Mouse (Mus musculus): ENCODE measurements around the gene Cnot3. TPM values are rescaled to one million over a fixed set of nuclear protein-coding genes. Genes with fewer than 3 reads are reported as not detected.
"Not testable (repeated sequence)": the region's sequence is repeated elsewhere in the genome, so short reads cannot be mapped to it uniquely, and the experiment has no call there.

The Cnot3 gene
- polyA plus RNA-seq, 1 experiment = 88.2 TPM

GRCm38 (mm10) chr7:3685400-3686187 lies 40.5 kb downstream of the Cnot3 start:
- TF ChIP-seq CTCF (IDR thresholded peaks at IDR 0.05; ENCODE audit: extremely low read depth, insufficient read length, insufficient replicate concordance, low read depth, low read length) (no peak), POLR2A (IDR thresholded peaks at IDR 0.05; ENCODE audit: low read depth, low read length) (no peak)
- H3K4me3 ChIP-seq (ENCODE audit: low read depth, low read length) = no peak overlapping the region
- no peaks in the 10 kb centered on the region for H3K27me3 ChIP-seq (ENCODE audit: control insufficient read depth, insufficient read depth, low read length)
- H3K36me3 ChIP-seq (ENCODE audit: control insufficient read depth, insufficient read depth, low read length) = peaks cover 26% of the 10 kb centered on the region
- 94% methylated on average over 31 of the region's 31 CpGs for WGBS
- no peaks in the 10 kb centered on the region for H3K4me1 ChIP-seq (ENCODE audit: control insufficient read depth, insufficient read depth, insufficient read length, low read length)
- H3K27ac ChIP-seq (ENCODE audit: insufficient read depth, low read depth, low read length) = no peak overlapping the region

- Histone ChIP-seq H3K27ac (ENCODE audit: insufficient read depth, low read depth, low read length) (no peak overlapping the region), H3K4me3 (ENCODE audit: low read depth, low read length) (peak overlapping the region; percentile 73), H3K27me3 (ENCODE audit: control insufficient read depth, insufficient read depth, low read length) (no peaks in the 10 kb centered on the region), H3K36me3 (ENCODE audit: control insufficient read depth, insufficient read depth, low read length) (peaks cover 4% of the 10 kb centered on the region), H3K4me1 (ENCODE audit: control insufficient read depth, insufficient read depth, insufficient read length, low read length) (peaks cover 9% of the 10 kb centered on the region; the same call in 1 of the 2 replicates)
- TF ChIP-seq POLR2A (IDR thresholded peaks at IDR 0.05; ENCODE audit: low read depth, low read length) (no peak), CTCF (IDR thresholded peaks at IDR 0.05; ENCODE audit: extremely low read depth, insufficient read length, insufficient replicate concordance, low read depth, low read length) (no peak)
- WGBS = 12% methylated on average over 3 of the region's 3 CpGs
These were observed 46.9 kb downstream of the Cnot3 start for GRCm38 (mm10) chr7:3691919-3692318.

- TF ChIP-seq CTCF (IDR thresholded peaks at IDR 0.05; ENCODE audit: extremely low read depth, insufficient read length, insufficient replicate concordance, low read depth, low read length) (no peak), POLR2A (IDR thresholded peaks at IDR 0.05; ENCODE audit: low read depth, low read length) (peak; percentile 41; the same call in 1 of the 2 replicates)
- Histone ChIP-seq H3K27me3 (ENCODE audit: control insufficient read depth, insufficient read depth, low read length) (no peaks in the 10 kb centered on the region), H3K27ac (ENCODE audit: insufficient read depth, low read depth, low read length) (peak within 1 kb of the TSS; percentile 91), H3K4me1 (ENCODE audit: control insufficient read depth, insufficient read depth, insufficient read length, low read length) (peaks cover 9% of the 10 kb centered on the region; the same call in 1 of the 2 replicates), H3K4me3 (ENCODE audit: low read depth, low read length) (peak within 1 kb of the TSS; percentile 73), H3K36me3 (ENCODE audit: control insufficient read depth, insufficient read depth, low read length) (peaks cover 3% of the 10 kb centered on the region)
- 1% methylated on average over 49 of the region's 49 CpGs for WGBS
These were observed 47.4 kb downstream of the Cnot3 start, which contains the start of gene Tsen34 for GRCm38 (mm10) chr7:3692382-3692986. Gene Tsen34, plus strand, starts transcription at chr7:3692863.

GRCm38 (mm10) chr7:3692987-3693808 lies 48.1 kb downstream of the Cnot3 start, which contains the start of gene Mboat7:
Gene Mboat7, minus strand, starts transcription at chr7:3693523.
- WGBS = under 1% methylated on average over 55 of the region's 55 CpGs
- H3K4me1 ChIP-seq (ENCODE audit: control insufficient read depth, insufficient read depth, insufficient read length, low read length) = peaks cover 9% of the 10 kb centered on the region; the same call in 1 of the 2 replicates

GRCm38 (mm10) chr7:3693809-3694075 lies 48.7 kb downstream of the Cnot3 start:
- Histone ChIP-seq H3K4me1 (ENCODE audit: control insufficient read depth, insufficient read depth, insufficient read length, low read length) (peaks cover 9% of the 10 kb centered on the region; the same call in 1 of the 2 replicates), H3K36me3 (ENCODE audit: control insufficient read depth, insufficient read depth, low read length) (peaks cover under 1% of the 10 kb centered on the region; the same call in 1 of the 2 replicates), H3K4me3 (ENCODE audit: low read depth, low read length) (peak overlapping the region; percentile 73), H3K27ac (ENCODE audit: insufficient read depth, low read depth, low read length) (peak overlapping the region; percentile 91), H3K27me3 (ENCODE audit: control insufficient read depth, insufficient read depth, low read length) (no peaks in the 10 kb centered on the region)
- WGBS = under 1% methylated on average over 18 of the region's 18 CpGs
- no peak for TF ChIP-seq CTCF (IDR thresholded peaks at IDR 0.05; ENCODE audit: extremely low read depth, insufficient read length, insufficient replicate concordance, low read depth, low read length)
- TF ChIP-seq POLR2A (IDR thresholded peaks at IDR 0.05; ENCODE audit: low read depth, low read length) = peak; percentile 82

More at GRCm38 (mm10) chr7:3692987-3693808, 48.1 kb downstream of the Cnot3 start, which contains the start of gene Mboat7:
- H3K27me3 ChIP-seq (ENCODE audit: control insufficient read depth, insufficient read depth, low read length) = no peaks in the 10 kb centered on the region
- H3K4me3 ChIP-seq (ENCODE audit: low read depth, low read length) = peak within 1 kb of the TSS; percentile 73
- H3K36me3 ChIP-seq (ENCODE audit: control insufficient read depth, insufficient read depth, low read length) = peaks cover 2% of the 10 kb centered on the region
- H3K27ac ChIP-seq (ENCODE audit: insufficient read depth, low read depth, low read length) = peak within 1 kb of the TSS; percentile 91
- TF ChIP-seq POLR2A (IDR thresholded peaks at IDR 0.05; ENCODE audit: low read depth, low read length) (0 out of 2 replicates have a peak, but pooled peaks have one; percentile 10), CTCF (IDR thresholded peaks at IDR 0.05; ENCODE audit: extremely low read depth, insufficient read length, insufficient replicate concordance, low read depth, low read length) (0 out of 2 replicates have a peak, but pooled peaks have one; percentile 8)

- no peak for TF ChIP-seq POLR2A (IDR thresholded peaks at IDR 0.05; ENCODE audit: low read depth, low read length)
- TF ChIP-seq CTCF (IDR thresholded peaks at IDR 0.05; ENCODE audit: extremely low read depth, insufficient read length, insufficient replicate concordance, low read depth, low read length) = no peak
- Histone ChIP-seq H3K27ac (ENCODE audit: insufficient read depth, low read depth, low read length) (peak overlapping the region; percentile 91), H3K36me3 (ENCODE audit: control insufficient read depth, insufficient read depth, low read length) (peaks cover 2% of the 10 kb centered on the region; the same call in 1 of the 2 replicates), H3K4me3 (ENCODE audit: low read depth, low read length) (peak overlapping the region; percentile 73), H3K4me1 (ENCODE audit: control insufficient read depth, insufficient read depth, insufficient read length, low read length) (peaks cover 9% of the 10 kb centered on the region; the same call in 1 of the 2 replicates), H3K27me3 (ENCODE audit: control insufficient read depth, insufficient read depth, low read length) (no peaks in the 10 kb centered on the region)
- under 1% methylated on average over 52 of the region's 55 CpGs for WGBS
These were observed 49.2 kb downstream of the Cnot3 start for GRCm38 (mm10) chr7:3694076-3694948.

GRCm38 (mm10) chr7:3694949-3695305 lies 49.9 kb downstream of the Cnot3 start:
- H3K4me3 ChIP-seq (ENCODE audit: low read depth, low read length) = peak overlapping the region; percentile 73
- H3K36me3 ChIP-seq (ENCODE audit: control insufficient read depth, insufficient read depth, low read length) = not testable (repeated sequence)

More at GRCm38 (mm10) chr7:3694949-3695305, 49.9 kb downstream of the Cnot3 start:
- not testable (repeated sequence) for H3K27me3 ChIP-seq (ENCODE audit: control insufficient read depth, insufficient read depth, low read length); H3K27ac ChIP-seq (ENCODE audit: insufficient read depth, low read depth, low read length); H3K4me1 ChIP-seq (ENCODE audit: control insufficient read depth, insufficient read depth, insufficient read length, low read length)
- WGBS = 10% methylated on average over 9 of the region's 9 CpGs

Data from small intestine, adult 2 months (tissue).